In the genomic region with DNA sequence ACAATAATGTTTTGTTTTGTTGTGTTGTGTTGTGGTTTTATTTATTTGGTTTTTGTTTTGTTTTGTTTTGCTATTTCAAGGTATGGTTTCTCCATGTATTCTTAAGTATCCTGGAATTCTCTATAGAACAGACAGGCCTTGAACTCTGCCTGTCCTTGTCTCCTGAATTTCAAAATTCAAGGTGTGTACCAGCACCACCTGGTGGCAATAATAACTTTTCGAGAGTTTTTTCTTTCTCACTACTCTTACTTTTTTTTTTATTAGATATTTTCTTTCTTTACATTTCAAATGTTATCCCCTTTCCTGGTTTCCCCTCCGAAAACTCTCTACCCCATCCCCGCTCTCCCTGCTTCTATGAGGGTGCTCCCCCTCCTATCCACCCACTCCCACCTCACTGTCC, we compare ENCODE assay signal across 15 mouse cellular contexts.
"Had no signal": no experiment of that assay in that cellular context is flagged by ENCODE, and none has a peak within 500 bp of the region (broad histone marks: within the 10 kb centered on the region; RNA-seq: fewer than 3 reads in every experiment).

No protein-coding gene starts in this region.

- H3K36me3 ChIP-seq: limb, embryonic 10.5 days; liver, embryonic 15.5 days; neural tube, embryonic 15.5 days had no signal

- H3K4me3 ChIP-seq: limb, embryonic 10.5 days; liver, embryonic 15.5 days; megakaryocyte, embryonic 14.5 days; myocyte; neural tube, embryonic 15.5 days had no signal

- H3K4me1 ChIP-seq: liver, embryonic 15.5 days; megakaryocyte, embryonic 14.5 days; neural tube, embryonic 15.5 days had no signal

- H3K9ac ChIP-seq: liver, embryonic 15.5 days; neural tube, embryonic 15.5 days had no signal

- H3K27me3 ChIP-seq: liver, embryonic 15.5 days; megakaryocyte, embryonic 14.5 days; neural tube, embryonic 15.5 days had no signal

- H3K27ac ChIP-seq: limb, embryonic 10.5 days; liver, embryonic 15.5 days; macrophage; neural tube, embryonic 15.5 days; stomach, postnatal 0 days had no signal

- H3K9me3 ChIP-seq: limb, embryonic 10.5 days; liver, embryonic 15.5 days; megakaryocyte, embryonic 14.5 days; neural tube, embryonic 15.5 days had no signal

- DNase-seq: kidney, adult 8-10 months; kidney, postnatal 25 days; layer of hippocampus, adult 9-11 months; lung, adult 2 months; lung, postnatal 14 days; right cerebral cortex, adult 18-20 months; right cerebral cortex, postnatal 25 days; thymus, postnatal 4 days had no signal
